Mouse (Mus musculus): Measurements from ENCODE around the gene Galnt4. TPM values are rescaled to one million over a fixed set of nuclear protein-coding genes. Genes with fewer than 3 reads are reported as not detected.

Gene Galnt4
- polyA plus RNA-seq, 1 experiment from 2014 or later, result 13.2 TPM

DNA sequence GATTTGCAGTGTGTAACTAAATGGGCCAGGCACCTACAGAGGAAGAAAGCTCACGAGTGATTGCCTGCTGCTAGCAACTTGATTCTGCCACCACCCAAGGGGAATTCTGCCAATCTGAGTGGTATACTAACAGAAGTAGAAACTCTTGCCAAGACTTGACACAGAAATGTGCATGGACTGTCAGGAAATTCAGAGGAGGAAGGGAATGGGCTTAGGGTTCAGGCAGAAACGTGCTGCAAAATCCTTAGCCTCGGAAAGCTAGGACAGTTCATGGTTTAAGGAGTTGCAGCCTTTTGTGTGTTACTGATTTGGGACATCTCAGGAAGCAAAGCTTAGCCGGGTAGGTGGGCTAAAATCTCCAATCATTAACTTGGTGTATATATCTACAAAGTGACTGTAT, 18.3 kb downstream of the Galnt4 start, which contains the start of gene Phxr2:
Gene Phxr2, minus strand, starts transcription at position 101 of the 400 bp plus-strand sequence.
- no peaks in the 10 kb centered on the region for H3K27me3 ChIP-seq (ENCODE audit: insufficient read depth, low read length)
- H3K4me2 ChIP-seq (replicated peaks; ENCODE audit: low read depth, low read length), result no peak within 1 kb of the TSS
- 0 out of 2 replicates have a peak, but pooled peaks cover 4% of the 10 kb centered on the region for H3K4me1 ChIP-seq (ENCODE audit: insufficient read depth, low read length)
- WGBS, result 83% methylated on average over 4 of the region's 4 CpGs
- 0 out of 2 replicates have a peak, but pooled peaks cover 10% of the 10 kb centered on the region for H3K36me3 ChIP-seq (ENCODE audit: insufficient read depth, low read length)
- ATAC-seq (ENCODE audit: low FRiP score, low TSS enrichment), result no peak
- no peak within 1 kb of the TSS for H3K9ac ChIP-seq (replicated peaks; ENCODE audit: low read length)
- H3K4me3 ChIP-seq (ENCODE audit: low read length), result no peak within 1 kb of the TSS
- H3K9me3 ChIP-seq (ENCODE audit: low read length), result no peaks in the 10 kb centered on the region
- no peak within 1 kb of the TSS for H3K27ac ChIP-seq (ENCODE audit: low read length)

DNA sequence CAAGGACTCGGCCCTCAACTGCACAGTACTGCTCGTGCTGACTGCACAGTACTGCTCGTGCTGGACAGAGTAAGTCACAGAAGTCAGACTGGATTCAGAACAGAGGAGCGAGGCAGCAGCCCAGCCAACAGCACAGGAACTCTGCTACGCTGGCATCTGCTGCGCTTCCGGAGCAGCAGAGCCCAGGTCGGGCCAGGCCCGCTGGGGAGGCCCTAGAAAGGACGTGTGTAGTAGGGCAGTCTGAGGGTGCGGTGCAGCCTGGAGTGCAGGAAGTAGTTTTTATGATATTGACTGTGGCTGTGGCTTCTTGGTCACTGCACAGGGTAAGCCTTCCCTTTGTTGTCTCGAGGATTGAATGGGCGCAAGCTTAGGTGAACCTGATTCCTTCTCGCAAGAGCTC, 19.0 kb downstream of the Galnt4 start:
- H3K9me3 ChIP-seq (ENCODE audit: low read length), result no peaks in the 10 kb centered on the region
- no peak overlapping the region for H3K4me2 ChIP-seq (replicated peaks; ENCODE audit: low read depth, low read length)
- H3K9ac ChIP-seq (replicated peaks; ENCODE audit: low read length), result no peak overlapping the region
- H3K4me3 ChIP-seq (ENCODE audit: low read length), result no peak overlapping the region
- no peak overlapping the region for H3K27ac ChIP-seq (ENCODE audit: low read length)
- no peak for ATAC-seq (ENCODE audit: low FRiP score, low TSS enrichment)
- H3K36me3 ChIP-seq (ENCODE audit: insufficient read depth, low read length), result 0 out of 2 replicates have a peak, but pooled peaks cover 10% of the 10 kb centered on the region
- H3K4me1 ChIP-seq (ENCODE audit: insufficient read depth, low read length), result 0 out of 2 replicates have a peak, but pooled peaks cover 4% of the 10 kb centered on the region
- 82% methylated on average over 14 of the region's 14 CpGs for WGBS
- H3K27me3 ChIP-seq (ENCODE audit: insufficient read depth, low read length), result no peaks in the 10 kb centered on the region

DNA sequence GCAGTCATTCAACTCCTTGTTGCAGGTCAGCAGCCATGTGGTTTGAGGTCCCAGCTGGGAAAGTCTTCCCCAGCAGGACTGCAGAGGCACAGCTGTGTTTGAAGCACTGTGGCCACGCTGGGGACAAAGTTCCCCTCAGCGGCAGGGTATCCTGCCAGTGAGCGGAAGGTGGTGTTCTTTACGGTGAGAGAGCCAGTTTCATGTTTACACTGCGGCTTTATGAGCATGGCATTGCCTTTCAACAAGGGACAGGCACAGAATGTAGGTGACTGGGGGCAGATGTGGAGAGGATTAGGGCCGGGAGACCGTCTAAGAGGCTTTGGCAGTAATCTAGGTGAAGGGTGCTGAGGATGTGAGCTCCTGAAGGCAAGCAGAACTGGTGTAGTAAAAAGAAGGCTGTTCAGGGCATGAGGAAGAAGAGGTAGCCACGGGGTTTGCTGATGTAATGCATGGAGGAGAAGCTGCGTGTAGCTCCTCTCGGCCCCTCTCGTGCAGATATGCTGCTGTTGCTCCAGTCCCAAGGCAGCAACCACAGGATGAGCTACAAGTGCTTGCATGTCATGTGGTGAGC, 19.8 kb downstream of the Galnt4 start:
- Histone ChIP-seq H3K4me1 (ENCODE audit: insufficient read depth, low read length) (0 out of 2 replicates have a peak, but pooled peaks cover 4% of the 10 kb centered on the region), H3K9ac (replicated peaks; ENCODE audit: low read length) (0 out of 2 replicates have a peak overlapping the region, but pooled peaks have one; percentile 16), H3K9me3 (ENCODE audit: low read length) (no peaks in the 10 kb centered on the region), H3K36me3 (ENCODE audit: insufficient read depth, low read length) (0 out of 2 replicates have a peak, but pooled peaks cover 10% of the 10 kb centered on the region), H3K4me3 (ENCODE audit: low read length) (no peak overlapping the region), H3K27ac (ENCODE audit: low read length) (no peak overlapping the region), H3K4me2 (replicated peaks; ENCODE audit: low read depth, low read length) (no peak overlapping the region), H3K27me3 (ENCODE audit: insufficient read depth, low read length) (no peaks in the 10 kb centered on the region)
- no peak for ATAC-seq (ENCODE audit: low FRiP score, low TSS enrichment)
- 63% methylated on average over 11 of the region's 11 CpGs for WGBS

DNA sequence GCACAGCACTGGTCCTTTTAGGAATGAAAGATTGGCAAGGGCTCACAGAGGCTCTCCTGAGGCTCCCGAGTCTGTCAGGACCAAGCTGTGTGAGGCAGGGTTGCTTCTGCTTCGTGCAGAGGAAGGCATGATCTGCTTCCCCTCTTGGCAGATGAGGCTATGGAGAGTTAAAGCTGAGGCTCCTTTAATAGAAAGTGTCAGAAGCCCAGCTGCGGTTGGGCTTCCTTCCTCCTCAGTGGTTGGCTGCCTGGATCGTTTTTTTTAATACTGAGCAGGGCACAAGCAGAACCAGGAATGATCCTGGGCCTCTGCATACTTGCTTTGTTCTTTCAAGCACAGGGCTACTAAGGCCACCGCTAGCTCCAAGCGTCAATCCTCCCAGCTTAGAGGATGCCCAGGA, 22.7 kb downstream of the Galnt4 start:
- Histone ChIP-seq H3K27ac (ENCODE audit: low read length) (no peak overlapping the region), H3K4me3 (ENCODE audit: low read length) (no peak overlapping the region), H3K9ac (replicated peaks; ENCODE audit: low read length) (no peak overlapping the region), H3K4me2 (replicated peaks; ENCODE audit: low read depth, low read length) (no peak overlapping the region), H3K4me1 (ENCODE audit: insufficient read depth, low read length) (0 out of 2 replicates have a peak, but pooled peaks cover 4% of the 10 kb centered on the region), H3K27me3 (ENCODE audit: insufficient read depth, low read length) (no peaks in the 10 kb centered on the region), H3K36me3 (ENCODE audit: insufficient read depth, low read length) (peaks cover 20% of the 10 kb centered on the region; the same call in 1 of the 2 replicates), H3K9me3 (ENCODE audit: low read length) (no peaks in the 10 kb centered on the region)
- ATAC-seq (ENCODE audit: low FRiP score, low TSS enrichment), result no peak
- WGBS, result 39% methylated on average over 6 of the region's 6 CpGs

DNA sequence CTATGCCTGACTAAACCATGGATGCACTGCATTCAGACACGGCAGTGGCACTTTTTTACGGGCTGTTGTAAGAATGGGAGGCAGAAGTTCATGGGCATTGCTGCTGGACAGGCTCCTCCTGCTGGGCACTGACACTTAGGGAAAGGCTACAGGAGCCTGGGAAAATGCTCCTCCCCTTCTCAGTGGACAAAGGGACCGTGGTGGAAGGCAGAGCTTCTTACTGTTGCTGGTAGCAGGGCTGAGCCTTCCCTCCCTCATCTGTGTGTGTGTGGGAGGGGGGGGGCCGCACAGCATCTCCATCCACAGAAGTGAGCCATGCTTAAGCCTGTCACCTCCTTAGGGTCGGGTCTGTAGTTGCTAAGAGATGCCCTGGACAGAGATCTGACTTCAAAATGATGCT, 23.3 kb downstream of the Galnt4 start:
- WGBS, result 46% methylated on average over 5 of the region's 5 CpGs

DNA sequence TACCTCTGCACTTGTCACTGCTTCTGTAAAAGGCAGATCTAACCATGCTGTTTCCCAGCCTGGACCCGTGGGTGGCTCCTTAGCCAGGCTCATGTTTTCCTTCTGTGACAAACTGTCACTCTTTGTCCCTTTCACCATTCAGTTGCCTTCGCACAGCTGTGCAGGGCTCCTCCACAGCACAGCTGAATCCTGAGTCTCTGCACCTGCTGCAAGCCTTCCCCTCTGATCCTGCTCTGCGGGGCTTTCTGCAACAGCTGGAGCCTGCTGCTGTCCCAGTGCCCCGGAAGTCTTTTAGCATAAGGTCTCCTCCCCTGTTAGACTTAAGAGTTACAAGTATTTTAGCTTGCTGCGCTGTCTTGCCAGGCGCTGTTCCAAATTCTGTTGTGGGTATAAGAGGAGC, 24.2 kb downstream of the Galnt4 start:
- no peak overlapping the region for H3K4me2 ChIP-seq (replicated peaks; ENCODE audit: low read depth, low read length)
- WGBS, result 49% methylated on average over 6 of the region's 6 CpGs
- H3K27me3 ChIP-seq (ENCODE audit: insufficient read depth, low read length), result no peaks in the 10 kb centered on the region
- H3K36me3 ChIP-seq (ENCODE audit: insufficient read depth, low read length), result peaks cover 14% of the 10 kb centered on the region; the same call in 1 of the 2 replicates
- no peak overlapping the region for H3K9ac ChIP-seq (replicated peaks; ENCODE audit: low read length)
- H3K27ac ChIP-seq (ENCODE audit: low read length), result no peak overlapping the region
- ATAC-seq (ENCODE audit: low FRiP score, low TSS enrichment), result peak; percentile 74
- 0 out of 2 replicates have a peak, but pooled peaks cover 4% of the 10 kb centered on the region for H3K4me1 ChIP-seq (ENCODE audit: insufficient read depth, low read length)
- H3K9me3 ChIP-seq (ENCODE audit: low read length), result no peaks in the 10 kb centered on the region
- no peak overlapping the region for H3K4me3 ChIP-seq (ENCODE audit: low read length)

More for the DNA sequence above, 23.3 kb downstream of the Galnt4 start:
- Histone ChIP-seq H3K9me3 (ENCODE audit: low read length) (no peaks in the 10 kb centered on the region), H3K4me3 (ENCODE audit: low read length) (no peak overlapping the region), H3K27ac (ENCODE audit: low read length) (no peak overlapping the region), H3K36me3 (ENCODE audit: insufficient read depth, low read length) (peaks cover 20% of the 10 kb centered on the region; the same call in 1 of the 2 replicates), H3K27me3 (ENCODE audit: insufficient read depth, low read length) (no peaks in the 10 kb centered on the region), H3K9ac (replicated peaks; ENCODE audit: low read length) (no peak overlapping the region), H3K4me2 (replicated peaks; ENCODE audit: low read depth, low read length) (no peak overlapping the region), H3K4me1 (ENCODE audit: insufficient read depth, low read length) (0 out of 2 replicates have a peak, but pooled peaks cover 4% of the 10 kb centered on the region)
- ATAC-seq (ENCODE audit: low FRiP score, low TSS enrichment), result no peak

DNA sequence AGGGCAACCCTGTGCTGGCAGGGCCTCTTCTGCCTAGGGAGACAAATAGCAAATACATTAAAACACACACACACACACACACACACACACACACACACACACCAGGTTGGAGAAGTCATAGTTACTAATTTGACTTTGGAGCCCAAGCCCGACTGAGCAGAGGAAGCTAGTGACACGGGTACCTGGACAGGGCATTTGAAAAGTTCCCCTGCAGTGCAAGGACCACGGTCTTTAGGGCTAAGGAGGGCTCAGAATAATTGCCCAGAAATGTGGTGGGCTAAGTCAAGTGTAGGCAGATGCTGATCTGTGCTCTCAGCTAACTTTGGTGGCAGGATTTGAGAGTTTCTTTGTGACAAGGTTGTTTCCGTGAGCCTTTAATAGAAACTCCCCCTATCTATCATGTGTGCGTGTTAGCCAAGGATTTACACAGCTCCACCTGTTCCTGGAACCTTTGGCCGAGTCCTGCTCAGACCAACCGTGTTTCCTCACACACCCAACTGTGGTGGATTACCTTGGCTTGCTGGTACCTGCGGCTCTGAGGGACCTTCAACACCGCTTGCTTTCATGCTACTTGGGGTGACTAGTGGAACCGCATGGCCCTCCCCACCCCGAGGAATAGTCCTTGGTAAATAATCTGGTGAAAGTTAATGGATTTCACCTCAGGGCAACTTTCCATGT, 24.8 kb downstream of the Galnt4 start:
- peaks cover 9% of the 10 kb centered on the region; the same call in 1 of the 2 replicates for H3K36me3 ChIP-seq (ENCODE audit: insufficient read depth, low read length)
- no peaks in the 10 kb centered on the region for H3K27me3 ChIP-seq (ENCODE audit: insufficient read depth, low read length)
- WGBS, result 87% methylated on average over 11 of the region's 11 CpGs
- no peak overlapping the region for H3K9ac ChIP-seq (replicated peaks; ENCODE audit: low read length)
- H3K27ac ChIP-seq (ENCODE audit: low read length), result no peak overlapping the region
- 0 out of 2 replicates have a peak, but pooled peaks cover 4% of the 10 kb centered on the region for H3K4me1 ChIP-seq (ENCODE audit: insufficient read depth, low read length)
- H3K4me3 ChIP-seq (ENCODE audit: low read length), result no peak overlapping the region
- no peak overlapping the region for H3K4me2 ChIP-seq (replicated peaks; ENCODE audit: low read depth, low read length)
- no peaks in the 10 kb centered on the region for H3K9me3 ChIP-seq (ENCODE audit: low read length)
- peak; percentile 18; the same call in 1 of the 2 replicates for ATAC-seq (ENCODE audit: low FRiP score, low TSS enrichment)

DNA sequence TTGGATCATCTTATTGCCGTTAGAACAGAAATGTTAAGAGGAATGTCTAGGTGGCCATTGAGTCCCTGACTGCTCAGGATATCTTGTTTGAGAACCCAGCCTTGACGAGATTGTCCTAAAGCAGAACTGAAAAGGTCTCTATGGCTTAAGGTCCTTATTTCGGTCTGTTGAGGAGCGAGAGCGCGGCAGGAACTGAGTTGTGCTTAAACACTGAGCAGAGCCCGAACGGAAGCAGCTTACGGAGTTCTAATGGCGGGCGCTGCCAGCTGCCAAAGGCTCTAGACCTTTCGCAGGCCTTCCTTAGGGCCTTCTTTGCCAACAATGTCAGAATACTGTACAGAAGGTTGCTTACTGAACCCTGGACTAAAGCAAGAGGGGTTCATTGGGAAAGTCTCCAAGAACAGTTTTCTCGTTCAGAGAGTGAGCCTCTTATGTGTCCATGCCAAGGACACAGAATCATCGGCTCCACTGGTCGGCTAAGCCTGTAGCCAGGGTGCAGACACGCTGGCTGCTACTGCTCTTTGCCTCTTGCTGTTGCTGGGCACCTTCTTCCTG, 25.4 kb downstream of the Galnt4 start:
- H3K9me3 ChIP-seq (ENCODE audit: low read length), result no peaks in the 10 kb centered on the region
- WGBS, result 96% methylated on average over 16 of the region's 16 CpGs
- no peak overlapping the region for H3K4me2 ChIP-seq (replicated peaks; ENCODE audit: low read depth, low read length)
- no peak overlapping the region for H3K27ac ChIP-seq (ENCODE audit: low read length)
- H3K4me3 ChIP-seq (ENCODE audit: low read length), result no peak overlapping the region
- H3K9ac ChIP-seq (replicated peaks; ENCODE audit: low read length), result no peak overlapping the region
- H3K36me3 ChIP-seq (ENCODE audit: insufficient read depth, low read length), result peaks cover 9% of the 10 kb centered on the region; the same call in 1 of the 2 replicates
- H3K4me1 ChIP-seq (ENCODE audit: insufficient read depth, low read length), result 0 out of 2 replicates have a peak, but pooled peaks cover 4% of the 10 kb centered on the region
- H3K27me3 ChIP-seq (ENCODE audit: insufficient read depth, low read length), result no peaks in the 10 kb centered on the region
- ATAC-seq (ENCODE audit: low FRiP score, low TSS enrichment), result no peak

DNA sequence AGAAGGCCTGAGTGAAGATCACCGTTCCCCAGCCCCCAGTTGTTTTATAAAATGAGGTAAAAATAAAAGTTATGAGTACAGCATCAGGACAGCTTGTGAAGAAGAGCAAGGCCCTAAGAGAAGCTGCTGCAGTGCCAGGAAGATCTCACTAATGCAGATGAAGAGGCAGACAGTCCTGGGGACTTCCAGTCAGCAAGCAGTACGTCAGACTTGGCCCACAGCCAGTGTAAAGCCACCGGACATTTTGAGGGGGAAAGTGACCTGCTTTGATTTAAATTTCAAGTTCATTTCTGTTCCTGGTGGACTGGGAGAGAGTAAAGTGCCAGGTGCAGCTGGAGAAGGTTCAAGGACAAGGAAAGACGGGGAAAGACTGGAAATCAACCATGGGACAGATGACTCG, 28.4 kb downstream of the Galnt4 start:
- no peaks in the 10 kb centered on the region for H3K27me3 ChIP-seq (ENCODE audit: insufficient read depth, low read length)
- H3K4me2 ChIP-seq (replicated peaks; ENCODE audit: low read depth, low read length), result no peak overlapping the region
- H3K9ac ChIP-seq (replicated peaks; ENCODE audit: low read length), result no peak overlapping the region
- no peaks in the 10 kb centered on the region for H3K9me3 ChIP-seq (ENCODE audit: low read length)
- no peaks in the 10 kb centered on the region for H3K4me1 ChIP-seq (ENCODE audit: insufficient read depth, low read length)
- 64% methylated on average over 5 of the region's 5 CpGs for WGBS
- H3K27ac ChIP-seq (ENCODE audit: low read length), result no peak overlapping the region
- no peak overlapping the region for H3K4me3 ChIP-seq (ENCODE audit: low read length)
- no peak for ATAC-seq (ENCODE audit: low FRiP score, low TSS enrichment)
- peaks cover 15% of the 10 kb centered on the region for H3K36me3 ChIP-seq (ENCODE audit: insufficient read depth, low read length)
